Mouse (Mus musculus): ENCODE data around the gene Ccdc117.

Gene Ccdc117

DNA sequence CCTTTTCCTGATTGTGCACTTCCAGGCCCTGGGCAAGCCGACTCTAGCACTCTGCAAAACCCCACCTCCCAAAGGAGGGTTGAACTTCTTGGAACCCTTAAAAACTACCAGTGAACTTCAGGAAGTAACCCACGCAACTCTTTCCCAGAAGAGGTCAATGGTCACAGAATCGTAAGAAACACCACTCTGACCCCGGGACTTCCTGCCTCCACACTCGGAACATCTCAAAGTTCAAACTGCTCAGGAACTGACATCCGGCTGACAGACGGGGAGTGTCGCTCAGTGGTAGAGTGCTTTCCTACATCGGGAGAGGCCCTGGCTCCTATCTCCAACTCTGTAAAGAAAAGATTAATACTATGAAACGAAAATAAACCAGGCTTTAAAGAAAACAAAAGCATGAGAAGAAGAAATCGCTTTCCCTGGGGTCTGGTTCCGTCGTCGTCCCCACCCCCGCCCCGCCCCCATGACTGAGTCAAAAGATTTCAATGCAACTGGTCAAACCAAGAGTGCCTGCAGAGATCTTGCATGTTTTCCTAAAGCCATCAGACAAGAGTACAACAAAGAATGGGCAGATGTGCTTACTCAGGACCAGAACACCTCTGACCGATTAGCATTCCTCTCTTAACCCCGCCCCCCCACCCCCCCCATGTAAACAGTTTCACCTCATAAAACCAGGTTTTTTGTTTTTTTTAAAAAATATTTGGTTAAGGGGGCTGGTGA, 36.0 kb downstream of the Ccdc117 start:
- peak; percentile 98 for DNase-seq

DNA sequence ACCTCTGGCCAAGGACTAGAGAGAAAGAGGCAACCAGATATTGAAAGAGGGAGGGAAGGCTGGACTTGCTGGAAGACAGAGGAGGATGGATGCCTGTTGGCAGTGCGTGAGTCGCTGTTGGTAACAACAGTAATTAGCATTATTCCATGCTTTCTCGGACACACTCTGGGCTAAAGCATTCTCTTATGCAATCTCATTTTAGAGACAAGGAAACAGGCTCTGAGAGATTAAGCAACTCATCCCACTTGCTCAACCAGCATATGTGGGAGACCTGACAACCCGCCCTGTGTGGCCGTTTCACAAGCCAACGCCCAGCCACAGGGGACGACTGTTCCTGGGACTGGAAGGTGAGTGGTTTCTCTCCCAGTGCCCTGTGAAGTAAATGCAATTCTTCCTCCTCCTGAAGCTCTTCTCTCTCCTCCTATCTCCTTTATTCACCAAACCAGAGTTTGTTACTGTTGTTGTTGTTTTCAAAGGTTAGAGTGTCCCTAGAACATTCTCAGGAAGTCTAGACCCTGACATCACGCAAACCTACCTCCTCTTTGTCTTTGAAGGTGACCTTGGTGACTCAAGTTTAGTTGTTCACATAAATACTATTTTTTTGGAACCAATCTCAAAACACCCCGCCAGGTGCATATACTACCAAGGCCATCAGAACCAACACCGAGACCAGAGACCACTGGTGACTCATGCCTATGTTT, 39.5 kb downstream of the Ccdc117 start:
- peak; percentile 91 for DNase-seq

DNA sequence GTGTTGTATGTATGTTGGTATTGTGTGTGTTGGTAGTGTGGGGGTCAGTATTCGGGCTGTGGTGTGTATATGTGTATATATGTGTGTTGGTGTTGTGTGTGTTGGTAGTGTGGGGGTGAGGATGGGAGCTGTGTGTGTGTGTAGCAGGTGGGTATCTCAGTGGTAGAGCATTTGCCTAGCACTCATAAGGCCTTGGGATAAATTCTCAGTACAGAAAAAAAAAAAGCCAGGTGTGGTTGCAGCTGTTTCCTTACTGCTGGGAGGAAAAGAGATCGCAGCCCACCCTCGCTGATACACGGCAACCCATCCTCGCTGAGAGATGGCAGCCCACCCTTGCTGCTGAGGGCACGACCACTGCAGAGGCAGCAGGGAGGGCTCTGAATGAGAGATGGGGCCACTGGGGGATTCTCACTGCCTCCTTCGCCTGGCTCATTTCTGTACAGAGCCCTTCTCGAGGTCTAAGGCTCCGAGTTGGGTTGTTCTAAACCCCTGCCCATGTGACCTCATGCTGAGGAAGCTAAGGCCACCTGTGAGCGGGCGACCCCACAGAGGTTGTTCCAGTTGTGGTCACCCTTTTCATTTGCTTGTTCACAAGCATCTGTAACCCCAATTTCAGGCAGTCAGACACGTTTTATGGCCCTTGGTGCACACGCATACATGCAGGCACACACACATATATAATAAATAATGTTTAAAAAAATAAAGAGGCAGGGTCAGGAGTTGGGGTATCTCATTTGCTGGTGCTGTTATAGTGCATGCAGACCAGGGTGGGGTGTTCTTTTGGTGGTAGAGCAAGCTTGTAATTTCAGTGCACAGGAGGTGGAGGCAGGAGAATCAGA, 40.9 kb downstream of the Ccdc117 start:
- DNase-seq, result peak; percentile 76

DNA sequence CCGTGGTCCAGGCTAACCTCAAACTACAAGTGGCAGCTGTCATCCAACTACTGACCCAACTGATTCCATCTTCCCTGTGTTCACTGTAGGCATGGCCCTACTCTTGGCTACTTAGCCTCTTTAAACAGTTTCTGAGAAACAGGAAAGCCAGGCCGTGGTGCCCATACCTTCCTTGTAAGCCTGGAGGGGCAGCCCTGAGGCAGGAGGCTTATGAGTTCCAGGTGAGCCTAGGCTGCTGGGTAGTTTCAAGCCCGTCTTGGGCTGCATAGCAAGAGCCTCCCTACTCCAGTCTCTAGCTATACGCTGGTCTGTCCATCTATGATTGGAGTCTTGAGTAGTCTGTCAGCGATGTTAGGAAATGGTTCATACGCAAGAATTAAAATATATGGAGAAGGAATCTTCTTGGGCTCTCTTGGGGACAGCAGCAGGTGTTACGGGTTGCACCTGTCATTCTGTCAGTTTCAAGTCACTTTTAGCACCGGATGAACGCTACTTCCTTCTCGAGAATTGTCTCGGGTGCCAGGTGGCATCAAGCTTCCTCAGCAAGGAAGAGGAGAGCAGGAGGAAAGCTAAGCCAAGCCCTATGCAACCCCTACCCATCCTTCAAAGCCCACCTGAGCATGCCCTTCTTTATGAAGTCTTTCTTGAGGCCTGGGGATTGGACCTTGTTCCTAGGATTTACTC, 41.9 kb downstream of the Ccdc117 start:
- DNase-seq, result peak; percentile 79

DNA sequence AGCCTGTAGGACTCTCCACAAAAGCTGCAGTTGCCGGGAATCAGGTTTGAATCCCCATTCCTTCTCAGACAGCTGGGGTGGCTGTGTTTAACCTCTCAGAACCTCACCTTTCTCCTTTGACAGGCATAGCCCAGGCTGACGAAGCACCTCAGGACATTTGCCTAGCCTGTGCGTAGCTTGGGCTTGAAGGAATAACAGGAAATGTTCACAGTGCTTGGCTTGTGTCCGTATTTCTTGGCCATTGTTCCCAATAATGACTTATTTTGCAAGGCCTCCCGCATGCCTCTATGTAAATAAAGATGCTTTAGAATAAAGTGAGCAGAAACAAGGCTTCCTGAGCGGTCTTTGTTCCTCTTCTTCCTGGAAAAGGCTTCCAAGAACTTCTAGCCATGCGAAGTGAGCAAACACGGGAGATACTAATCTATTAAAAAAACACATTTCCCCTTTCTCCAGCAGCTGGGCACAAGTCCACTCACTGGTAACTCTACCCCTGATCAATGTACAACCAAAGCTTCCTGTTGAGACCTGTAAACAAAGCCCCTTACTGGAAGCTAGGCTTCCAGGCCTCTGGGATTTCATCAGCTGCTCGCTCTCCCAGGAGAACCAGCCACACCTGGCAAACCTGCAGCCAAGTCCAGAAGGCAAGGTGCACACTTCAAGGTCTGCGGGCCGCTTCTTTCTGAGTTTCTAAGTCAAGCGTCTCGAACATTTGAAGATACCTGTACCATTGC, 42.9 kb downstream of the Ccdc117 start:
- peak; percentile 90 for DNase-seq

DNA sequence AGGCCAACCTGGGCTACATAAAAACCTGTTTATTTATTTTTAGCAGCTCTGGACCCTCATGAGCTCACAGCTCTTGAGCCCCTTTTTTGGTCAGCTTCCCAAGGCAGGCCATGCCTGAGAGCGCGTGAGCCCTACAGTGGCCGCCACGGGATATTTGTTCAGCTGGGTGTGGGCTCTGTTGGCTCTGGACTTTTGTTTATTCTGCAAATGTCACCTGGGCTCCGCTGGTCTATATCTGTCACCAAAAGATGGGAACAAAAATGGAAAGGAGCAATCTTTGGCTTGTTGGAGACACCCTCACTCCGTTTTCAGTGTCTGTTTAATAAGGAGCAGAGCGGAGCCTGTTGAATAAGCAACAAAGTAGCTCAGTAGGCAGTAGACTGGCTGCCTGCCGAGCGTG, 43.6 kb downstream of the Ccdc117 start:
- peak; percentile 79 for DNase-seq

DNA sequence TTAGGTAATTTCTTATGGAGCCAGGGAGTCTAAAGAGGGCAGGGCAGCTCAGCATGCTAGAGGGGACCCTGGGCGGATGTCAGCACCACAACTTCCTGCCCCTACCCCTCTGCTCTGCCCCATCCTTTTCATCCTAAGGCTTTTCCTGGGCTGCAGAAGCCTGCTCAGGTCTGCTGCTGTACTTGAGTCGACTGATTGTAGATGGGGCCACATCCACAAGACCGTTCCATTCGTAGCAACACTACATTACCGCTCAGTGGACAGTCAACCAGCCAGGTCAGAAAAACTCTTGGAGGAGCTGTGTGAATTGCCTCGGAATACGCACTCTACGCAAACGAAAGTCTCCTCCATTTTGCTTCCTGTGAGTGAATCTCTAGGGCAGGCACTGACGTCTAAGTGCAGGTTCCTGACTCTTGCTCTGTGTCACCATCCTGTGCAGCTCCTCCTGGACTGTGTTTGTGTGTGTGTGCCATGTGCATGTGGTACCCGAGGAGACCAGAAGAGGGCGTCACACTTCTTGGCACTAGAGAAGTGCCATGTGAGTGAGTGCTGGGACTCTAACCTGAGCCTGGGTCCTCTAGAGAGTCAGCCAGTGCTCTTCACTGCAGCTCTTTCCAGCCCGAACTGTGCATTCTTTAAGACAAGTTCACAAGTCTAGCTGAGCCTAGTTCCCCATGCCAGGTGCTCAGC, 45.3 kb downstream of the Ccdc117 start:
- DNase-seq, result peak; percentile 74

DNA sequence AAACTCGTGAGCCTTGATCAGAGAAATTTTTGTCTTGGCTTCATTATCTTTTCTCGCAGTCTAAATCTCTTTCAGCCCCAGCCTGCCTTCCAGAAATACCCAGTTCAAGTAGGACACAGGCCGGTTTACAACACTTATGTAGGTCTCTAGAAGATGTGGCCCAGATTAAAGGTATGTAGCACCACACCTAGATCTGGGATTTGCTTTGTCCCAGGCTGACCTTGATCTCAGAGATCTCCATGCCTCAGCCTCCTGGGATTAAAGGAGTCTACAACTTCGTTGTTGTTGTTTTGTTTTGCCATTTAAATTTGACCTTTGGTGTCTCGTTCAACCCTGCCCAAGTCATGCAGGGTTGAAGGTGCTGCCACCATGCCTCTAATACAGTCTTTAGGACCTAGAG, 46.1 kb downstream of the Ccdc117 start:
- peak; percentile 19 for DNase-seq

DNA sequence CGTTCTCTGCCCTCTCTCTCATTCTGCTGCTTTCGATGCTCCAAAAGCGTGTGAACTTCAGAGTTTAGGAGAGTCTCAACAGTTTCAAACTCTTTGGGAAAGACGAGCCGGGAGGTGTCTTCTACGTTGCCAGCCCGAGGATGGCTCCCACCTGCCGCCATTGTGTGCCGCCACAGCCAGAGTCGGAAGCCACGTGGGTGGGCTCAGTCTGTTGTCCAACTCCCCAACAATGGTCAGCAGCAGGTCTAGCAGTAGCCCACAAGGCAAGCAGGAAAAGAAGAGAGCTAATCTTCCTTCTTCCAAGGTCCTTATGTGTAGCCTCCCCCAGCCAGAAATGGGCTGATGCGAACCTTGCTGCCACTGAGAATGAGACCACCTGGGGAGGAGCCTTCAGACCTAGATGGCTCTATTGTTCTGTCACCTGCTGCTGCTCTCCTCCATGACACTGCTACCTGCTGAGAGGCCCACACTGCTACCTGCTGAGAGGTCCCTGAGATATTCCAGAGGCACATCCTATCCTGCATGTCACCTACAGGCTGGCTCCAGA, 46.6 kb downstream of the Ccdc117 start:
- peak; percentile 84 for DNase-seq

DNA sequence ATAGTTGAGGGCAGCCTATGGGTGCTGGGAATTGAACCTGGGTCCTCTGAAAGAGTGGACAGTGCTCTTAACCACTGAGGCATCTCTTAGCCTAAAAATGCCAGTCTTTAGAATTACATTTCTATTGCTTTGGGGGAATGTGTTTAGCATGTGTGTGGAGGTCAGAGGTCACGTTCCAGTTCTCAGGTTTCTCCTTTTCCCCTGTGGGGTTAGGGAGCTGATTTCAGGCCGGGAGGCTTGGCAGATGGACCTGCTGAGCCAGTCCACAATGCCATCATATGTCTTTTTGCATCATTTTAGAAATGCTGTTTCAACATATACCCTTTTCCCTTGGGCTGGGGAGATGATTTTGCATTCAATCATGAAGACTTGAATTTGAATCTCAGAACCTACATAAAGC, 48.1 kb downstream of the Ccdc117 start:
- DNase-seq, result no peak

DNA sequence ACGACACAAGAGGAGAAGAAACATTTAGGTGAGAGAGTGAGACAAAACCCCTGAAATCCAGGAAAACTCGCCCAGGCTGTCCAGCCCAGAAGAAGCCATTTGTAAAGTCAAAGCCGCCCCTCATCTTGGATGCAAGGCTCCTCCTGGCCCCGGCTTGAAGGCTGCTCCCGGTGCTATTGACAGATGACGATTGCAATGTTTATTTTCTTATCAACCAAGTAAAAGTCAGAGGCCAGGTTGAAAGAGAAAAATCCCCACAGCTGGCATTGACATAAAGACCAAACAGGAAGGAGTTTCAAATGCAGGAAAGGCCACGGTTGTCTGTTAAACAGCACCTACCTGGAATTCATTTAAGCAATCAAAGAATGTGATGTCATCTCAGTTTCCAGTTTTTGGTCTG, 50.1 kb downstream of the Ccdc117 start:
- no peak for DNase-seq

DNA sequence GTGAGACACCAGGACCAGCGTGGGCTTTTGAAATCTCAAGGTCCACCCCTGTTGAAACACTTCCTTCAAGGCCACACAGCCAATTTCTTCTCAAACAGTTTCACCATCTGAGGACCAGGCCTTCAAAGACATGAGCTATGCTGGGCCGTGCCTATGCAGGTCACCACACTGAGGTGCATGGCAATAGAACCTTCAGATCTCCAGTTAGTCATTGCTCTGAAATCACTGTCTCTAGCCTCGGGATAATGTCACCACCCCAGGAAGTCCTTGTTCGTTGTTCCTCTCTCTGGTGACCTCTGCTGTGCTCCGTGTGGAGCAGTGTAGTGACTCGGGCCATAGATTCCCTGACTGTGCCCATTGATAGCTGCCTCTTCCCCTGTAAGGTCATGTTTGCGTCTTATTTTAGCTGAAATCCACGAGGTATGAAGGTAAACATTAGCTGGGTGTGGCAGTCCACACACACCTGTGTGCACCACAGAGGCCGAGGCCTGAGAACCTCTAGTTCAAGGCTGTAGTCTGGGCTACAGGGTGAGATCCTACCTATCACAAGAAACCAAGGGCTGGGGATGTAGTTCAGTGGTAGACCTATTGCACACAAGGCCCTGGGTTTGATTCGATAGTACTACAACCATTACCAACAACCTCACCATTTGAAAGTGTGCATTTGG, 50.9 kb downstream of the Ccdc117 start:
- peak; percentile 64 for DNase-seq

DNA sequence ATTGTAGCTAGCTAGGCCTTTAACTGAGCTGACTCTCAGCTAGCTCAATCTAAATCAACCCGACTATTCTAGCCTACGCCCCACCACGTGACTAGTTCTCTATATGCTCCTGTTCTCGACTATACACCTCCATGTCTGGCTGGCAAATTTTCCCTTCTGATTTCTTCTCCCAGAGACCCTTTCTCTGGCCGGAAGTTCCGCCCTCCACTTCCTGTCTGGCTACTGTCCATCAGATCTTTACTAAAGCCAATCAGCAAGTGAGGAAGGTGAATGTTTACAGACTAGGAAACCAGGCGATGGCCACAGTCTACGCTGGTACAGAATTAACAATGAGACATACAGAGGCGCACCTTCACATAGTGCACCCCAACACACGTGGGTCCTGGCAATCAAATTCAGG, 52.6 kb downstream of the Ccdc117 start:
- peak; percentile 64 for DNase-seq

DNA sequence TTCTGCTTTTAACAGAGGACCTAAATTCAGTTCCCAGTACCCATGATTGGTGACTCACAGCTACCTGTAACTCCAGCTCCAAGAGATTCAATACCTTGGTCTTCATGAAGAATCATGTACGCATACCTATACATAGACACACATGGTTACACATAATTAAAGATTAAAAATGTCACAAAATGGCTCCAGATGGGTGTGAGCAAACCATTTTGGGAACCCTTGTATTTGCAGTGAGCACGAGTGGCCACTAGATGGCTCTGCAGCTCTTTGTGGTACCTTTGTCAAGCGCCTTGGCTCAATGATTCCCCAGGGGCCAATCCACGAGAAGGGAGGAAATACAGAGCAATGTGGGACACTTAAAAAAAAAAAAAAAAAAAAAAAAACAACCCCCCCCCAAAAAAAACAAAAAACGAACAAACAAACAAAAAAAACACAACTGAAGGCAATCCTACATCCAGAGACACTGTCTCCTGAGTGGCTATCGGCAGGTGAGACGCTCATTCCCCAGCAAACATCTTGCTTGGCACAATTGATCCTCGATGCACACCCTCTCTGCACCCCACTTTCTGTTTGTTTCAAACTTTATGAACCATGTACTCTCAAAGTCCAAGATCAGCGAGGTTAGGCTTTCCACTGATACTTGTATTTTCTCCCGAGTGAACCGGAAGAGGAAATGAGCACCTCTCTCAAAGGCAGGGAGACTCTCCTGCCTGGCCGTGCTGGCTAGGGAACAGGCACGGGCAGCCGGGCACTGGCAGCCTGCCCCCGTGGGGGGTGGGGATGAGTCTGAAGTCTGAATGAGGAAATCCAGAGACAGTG, 56.6 kb downstream of the Ccdc117 start:
- peak; percentile 97 for DNase-seq

DNA sequence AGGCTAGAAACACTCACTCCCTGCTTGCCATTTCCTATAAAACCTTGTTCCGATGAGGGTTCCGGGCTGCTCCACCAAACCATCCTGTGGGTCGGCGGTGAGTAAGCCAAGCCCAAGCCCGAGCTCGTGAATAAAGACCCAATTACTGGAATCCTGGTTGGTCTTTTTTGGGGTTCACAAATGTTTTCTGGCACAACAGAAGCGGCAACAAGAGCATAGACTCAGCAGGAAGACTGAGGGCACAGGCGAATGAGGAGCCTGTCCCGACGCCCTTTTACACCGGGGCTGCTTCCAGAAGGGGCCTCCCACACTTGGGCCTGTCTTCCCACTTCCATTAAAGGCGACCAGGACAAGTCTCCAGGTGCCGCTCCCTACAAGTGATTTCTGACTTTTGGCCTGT, 59.4 kb downstream of the Ccdc117 start:
- DNase-seq, result peak; percentile 87
